Comparison of ENCODE assay signal across 30 mouse cellular contexts in genomic region chr4:84433324-84433723, GRCm38 (mm10).
"Had no signal": no experiment of that assay in that cellular context is flagged by ENCODE, and none has a peak within 500 bp of the region (broad histone marks: within the 10 kb centered on the region; RNA-seq: fewer than 3 reads in every experiment).

No protein-coding gene starts in this region.

- ATAC-seq: liver, embryonic 12.5 days; liver, postnatal 0 days; lung, postnatal 0 days; midbrain, embryonic 13.5 days; midbrain, embryonic 15.5 days; midbrain, embryonic 16.5 days had no signal

- H3K36me3 ChIP-seq: limb, embryonic 10.5 days; limb, embryonic 12.5 days; limb, embryonic 13.5 days; limb, embryonic 15.5 days; liver, embryonic 12.5 days; liver, embryonic 13.5 days; liver, embryonic 15.5 days; lung, embryonic 15.5 days; midbrain, embryonic 12.5 days; midbrain, embryonic 13.5 days; midbrain, embryonic 15.5 days; neural tube, embryonic 12.5 days had no signal

- H3K4me3 ChIP-seq: left cerebral cortex, adult 2 months; limb, embryonic 10.5 days; limb, embryonic 12.5 days; limb, embryonic 13.5 days; limb, embryonic 15.5 days; liver, embryonic 12.5 days; liver, embryonic 13.5 days; liver, embryonic 15.5 days; lung, embryonic 15.5 days; megakaryocyte, embryonic 14.5 days; midbrain, embryonic 12.5 days; midbrain, embryonic 13.5 days; midbrain, embryonic 15.5 days; myocyte; neural tube, embryonic 12.5 days had no signal

- H3K4me1 ChIP-seq: liver, embryonic 15.5 days; lung, embryonic 15.5 days; midbrain, embryonic 12.5 days; midbrain, embryonic 15.5 days; neural tube, embryonic 12.5 days had no signal

- H3K9me3 ChIP-seq: limb, embryonic 10.5 days; limb, embryonic 12.5 days; limb, embryonic 15.5 days; liver, embryonic 12.5 days; liver, embryonic 13.5 days; liver, embryonic 15.5 days; lung, embryonic 15.5 days; megakaryocyte, embryonic 14.5 days; midbrain, embryonic 12.5 days; midbrain, embryonic 13.5 days; midbrain, embryonic 15.5 days; neural tube, embryonic 12.5 days had no signal

- H3K27ac ChIP-seq: left cerebral cortex, adult 2 months; limb, embryonic 10.5 days; limb, embryonic 12.5 days; limb, embryonic 13.5 days; limb, embryonic 15.5 days; liver, embryonic 12.5 days; liver, embryonic 13.5 days; liver, embryonic 14.5 days; liver, embryonic 15.5 days; lung, embryonic 15.5 days; macrophage; midbrain, embryonic 12.5 days; midbrain, embryonic 13.5 days; midbrain, embryonic 15.5 days; neural tube, embryonic 12.5 days had no signal

- H3K27me3 ChIP-seq: limb, embryonic 12.5 days; limb, embryonic 13.5 days; limb, embryonic 15.5 days; liver, embryonic 12.5 days; liver, embryonic 13.5 days; liver, embryonic 15.5 days; lung, embryonic 15.5 days; megakaryocyte, embryonic 14.5 days; midbrain, embryonic 12.5 days; midbrain, embryonic 13.5 days; midbrain, embryonic 15.5 days; neural tube, embryonic 12.5 days had no signal

- DNase-seq: left cerebral cortex, postnatal 4 days; liver; liver, embryonic 13.5 days; liver, postnatal 0 days; lung, adult 18-20 months; lung, adult 2 months; lung, embryonic 14.5 days; lung, postnatal 10 days; lung, postnatal 14 days; lung, postnatal 36 days; lung, postnatal 4 days; midbrain, embryonic 14.5 days had no signal
